Mouse (Mus musculus) layer of hippocampus, postnatal 14 days (tissue): ENCODE results near the gene Inpp5a. TPM values are rescaled to one million over a fixed set of nuclear protein-coding genes. Genes with fewer than 3 reads are reported as not detected.
A peak's percentile ranks its signal among the peaks of the same experiment; 100 is the strongest.

Experiments
- DNase-seq, 2 experiments: peaks; one replicate each; pipeline ENCODE4 v3.0.0; 2021 to 2022; ENCODE audit warnings: low spot score in 2 of 2, mixed read lengths in 1 of 2
- long read RNA-seq, 2 experiments: library from polyadenylated mRNA; stranded (forward); transcript quantifications; one replicate each; pipeline ENCODE4 v2.0.0; 2021
- total RNA-seq, 2 experiments: library from RNA; stranded (reverse); gene quantifications; 2 replicates each; pipeline ENCODE4 v1.2.3; 2021

Gene Inpp5a
- 10 to 100 TPM; 41.1 to 41.2 TPM for total RNA-seq
- long read RNA-seq, experiment 1, transcript Inpp5a-203 (16 exons, 2,826 nt) = major isoform, 37 of 47 reads
- long read RNA-seq, experiment 1, partial matches to known transcripts = 4 of 47 reads
- long read RNA-seq, experiment 1, other reads (novel, unspliced or antisense) = 4 of 47 reads
- long read RNA-seq, experiment 2, transcript Inpp5a-203 (16 exons, 2,826 nt) = major isoform, 36 of 46 reads
- long read RNA-seq, experiment 2, partial matches to known transcripts = 3 of 46 reads
- long read RNA-seq, experiment 2, other reads (novel, unspliced or antisense) = 5 of 46 reads

DNA sequence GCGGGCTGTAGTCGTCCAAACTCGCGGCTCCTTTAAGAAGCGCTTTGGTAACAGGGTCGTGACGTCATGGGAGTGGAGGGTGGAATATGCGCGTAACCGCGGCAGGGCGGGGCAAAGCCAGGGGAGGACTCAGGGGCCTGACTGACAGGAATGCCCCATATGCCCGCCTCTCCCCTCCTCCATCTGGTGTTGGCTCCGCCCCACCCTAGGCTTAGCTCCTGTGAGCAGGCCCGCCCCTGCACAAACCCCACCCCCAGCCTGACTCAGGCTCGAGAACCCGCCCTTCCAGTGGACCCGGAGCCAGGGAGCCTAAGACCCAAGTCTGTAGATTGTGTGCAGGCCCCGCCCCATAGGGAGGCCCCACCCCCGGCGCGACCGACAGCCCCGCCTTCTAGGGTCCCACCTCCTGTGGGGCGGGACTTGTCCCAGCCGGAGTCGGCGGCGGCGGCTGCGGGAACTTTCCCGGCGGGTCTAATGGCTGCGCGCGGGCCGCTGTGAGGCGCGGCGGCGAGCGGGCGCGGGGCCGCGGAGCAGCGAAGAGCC is at the start of gene Inpp5a:
TSS of gene Inpp5a (plus strand) at position 440 of the 543 bp plus-strand sequence.
- peak; percentile 96 to 99 for DNase-seq

GRCm38 (mm10) chr7:139339184-139339583 is 49.7 kb upstream of the Inpp5a start:
- no peak for DNase-seq

DNA sequence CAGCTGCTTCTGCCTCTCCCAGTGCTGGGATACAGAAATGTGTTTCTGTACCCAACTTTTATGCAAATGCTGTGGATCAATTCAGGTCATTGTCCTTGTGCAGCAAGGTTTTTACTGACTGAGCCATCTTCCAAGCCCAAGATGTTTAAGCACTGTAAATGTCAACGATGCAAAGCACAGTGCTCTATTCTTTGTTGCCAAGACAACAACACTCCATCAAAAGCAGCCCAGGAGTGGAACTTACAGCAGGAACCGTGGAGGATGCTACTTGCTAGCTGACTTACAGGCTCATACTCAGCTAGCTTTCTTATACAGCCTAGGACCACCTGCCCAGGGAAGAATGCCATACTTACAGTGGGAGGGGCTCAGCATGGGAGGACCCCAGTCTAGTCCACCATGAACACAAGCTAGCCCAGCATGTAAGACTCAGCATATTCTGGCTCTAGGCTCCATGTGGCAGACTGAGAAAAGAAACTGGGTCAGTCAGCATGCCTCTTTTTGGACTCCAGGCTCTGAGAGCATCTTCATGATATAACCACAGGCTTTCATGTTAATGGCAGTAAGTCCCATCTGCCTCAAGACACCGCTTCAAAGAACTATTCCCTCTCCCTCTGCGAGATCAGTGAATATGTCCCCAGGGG is 47.8 kb upstream of the Inpp5a start:
- DNase-seq = no peak

GRCm38 (mm10) chr7:139342809-139343208 is 46.1 kb upstream of the Inpp5a start:
- no peak for DNase-seq

- no peak for DNase-seq
These were observed 41.9 kb upstream of the Inpp5a start for GRCm38 (mm10) chr7:139347051-139347450.

GRCm38 (mm10) chr7:139350606-139351005 is 38.3 kb upstream of the Inpp5a start:
- no peak for DNase-seq

DNA sequence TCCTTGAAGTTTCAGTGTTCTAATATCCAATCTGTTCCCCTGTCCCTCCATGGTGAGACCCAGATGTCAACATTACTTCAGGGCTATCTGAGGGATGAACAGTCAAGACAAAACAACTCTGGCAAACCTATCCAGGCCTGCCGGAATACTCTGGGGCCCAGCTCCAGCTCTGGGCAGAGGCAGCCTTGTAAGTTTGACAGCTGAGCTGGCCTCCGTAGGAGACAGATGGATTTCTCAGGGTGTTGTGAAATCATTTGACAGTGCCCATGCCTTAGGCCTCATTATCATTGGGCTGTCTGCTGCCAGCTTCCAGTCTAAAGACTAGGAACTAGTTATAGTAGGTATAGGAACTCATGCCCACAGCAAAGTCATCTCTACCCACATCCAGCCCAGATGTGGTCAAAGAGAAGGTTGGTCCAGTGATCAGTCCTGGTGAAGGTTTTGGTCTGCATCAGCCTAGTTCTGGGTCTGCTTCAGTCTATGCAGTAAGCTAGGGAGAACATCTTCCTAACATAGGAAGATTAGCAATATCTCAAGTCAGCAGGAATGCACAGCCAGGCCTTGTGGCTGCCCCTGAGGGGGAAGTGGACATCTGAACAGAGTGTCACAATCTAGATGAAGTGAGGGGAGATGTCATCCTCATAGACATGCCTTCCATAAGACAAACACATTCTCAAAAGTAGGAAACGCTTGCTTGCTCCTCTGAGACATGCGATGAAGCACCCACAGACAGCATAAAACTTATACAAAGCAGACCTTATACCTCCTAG is 34.4 kb upstream of the Inpp5a start:
- no peak for DNase-seq

- no peak for DNase-seq
These were observed 31.9 kb upstream of the Inpp5a start for GRCm38 (mm10) chr7:139357043-139357442.

GRCm38 (mm10) chr7:139359906-139360305 is 29.0 kb upstream of the Inpp5a start:
- DNase-seq = no peak

GRCm38 (mm10) chr7:139360890-139361559 is 27.9 kb upstream of the Inpp5a start:
- no peak for DNase-seq

DNA sequence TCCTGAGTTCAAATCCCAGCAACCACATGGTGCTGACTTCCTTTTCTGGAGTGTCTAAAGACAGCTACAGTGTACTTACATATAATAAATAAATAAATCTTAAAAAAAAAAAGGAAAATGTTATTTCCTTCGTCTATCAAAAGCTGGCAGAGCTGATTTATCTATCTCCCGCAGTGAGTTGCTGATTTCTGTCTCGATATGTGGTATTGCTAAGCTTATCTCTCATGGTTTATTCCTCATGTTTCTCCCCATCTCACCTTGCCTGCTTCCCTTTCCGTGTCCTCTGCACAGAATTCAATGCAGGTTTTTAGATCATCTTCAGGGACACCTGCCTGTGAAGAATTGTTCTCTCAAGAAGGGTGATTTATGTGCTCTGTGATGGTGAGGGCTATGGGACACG is 27.1 kb upstream of the Inpp5a start:
- DNase-seq = no peak

- peak in 1 of 2 experiments; percentile 47 for DNase-seq
These were observed 26.4 kb upstream of the Inpp5a start for GRCm38 (mm10) chr7:139362514-139362913.

GRCm38 (mm10) chr7:139363281-139364004 is 25.5 kb upstream of the Inpp5a start:
- no peak for DNase-seq

DNA sequence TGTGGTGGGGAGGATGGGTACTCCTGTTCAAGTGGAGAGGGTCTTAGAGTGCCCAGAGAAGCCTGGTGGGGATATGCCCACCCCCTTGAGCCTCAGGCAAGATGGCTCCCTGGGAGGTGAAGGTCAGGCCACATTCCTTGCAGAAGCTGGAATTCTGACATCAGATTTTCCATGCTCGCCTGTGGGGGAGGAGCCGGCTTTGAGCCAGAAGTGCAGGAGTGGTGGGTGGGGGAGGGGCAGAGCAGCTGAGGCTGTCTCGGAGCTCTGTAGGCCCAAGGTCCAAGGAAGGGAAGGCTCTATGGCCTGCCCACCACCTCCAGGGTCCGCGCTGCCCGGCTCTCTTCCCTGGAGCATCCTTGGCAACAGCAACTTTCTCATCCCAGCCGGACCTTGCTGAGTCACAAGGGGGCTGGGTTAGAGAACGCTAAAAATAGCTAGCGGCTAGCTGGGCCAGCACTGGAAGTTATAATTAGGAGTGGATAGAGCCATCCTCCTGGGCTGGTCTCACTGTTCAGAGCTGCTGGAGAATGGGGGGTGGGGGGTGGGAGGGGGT is 24.8 kb upstream of the Inpp5a start:
- peak; percentile 21 to 32 for DNase-seq

DNA sequence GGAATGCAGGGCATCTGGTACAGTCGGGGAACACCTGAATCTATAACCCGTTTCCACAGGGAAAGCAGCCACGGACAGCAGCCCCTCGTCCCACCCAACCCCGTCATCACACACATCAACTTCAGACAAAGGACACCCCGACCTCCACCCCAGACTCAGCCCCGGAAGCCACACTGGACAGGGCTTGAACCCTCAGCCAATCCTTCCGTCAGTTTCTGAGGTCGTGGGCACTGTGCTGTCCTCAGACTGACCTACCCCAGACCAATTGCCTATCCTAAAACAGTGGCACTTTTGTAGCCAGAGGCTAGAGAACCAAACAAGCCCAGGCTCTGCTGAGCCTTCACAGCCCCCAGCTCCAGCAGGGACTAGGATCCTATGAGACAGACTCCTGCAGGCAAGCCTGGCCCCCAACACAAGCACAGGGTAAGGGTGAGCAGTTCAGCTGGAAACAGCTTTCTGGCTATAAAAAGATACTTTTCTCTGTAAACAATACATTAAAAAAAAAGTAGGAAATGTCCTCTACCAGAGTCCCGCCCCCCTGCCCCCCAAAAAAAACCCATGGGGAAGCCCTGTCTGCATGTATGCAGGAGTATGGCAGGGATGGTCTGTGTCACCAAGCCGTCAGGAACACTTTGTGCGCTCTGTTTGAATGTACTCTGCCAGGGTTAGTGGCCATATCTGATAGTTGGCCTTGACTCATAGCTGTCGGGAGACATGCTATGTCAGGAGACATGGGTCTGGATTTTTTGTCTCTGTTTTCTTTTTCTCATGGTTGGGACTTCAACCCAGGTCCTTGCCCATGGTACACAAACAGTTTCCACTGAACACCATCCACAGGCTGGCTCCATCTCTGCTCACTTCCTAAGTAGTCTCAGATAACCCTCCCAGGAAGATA is 23.7 kb upstream of the Inpp5a start:
- no peak for DNase-seq

GRCm38 (mm10) chr7:139366131-139366530 is 22.8 kb upstream of the Inpp5a start:
- DNase-seq = no peak

GRCm38 (mm10) chr7:139366549-139366948 is 22.4 kb upstream of the Inpp5a start:
- DNase-seq = no peak

DNA sequence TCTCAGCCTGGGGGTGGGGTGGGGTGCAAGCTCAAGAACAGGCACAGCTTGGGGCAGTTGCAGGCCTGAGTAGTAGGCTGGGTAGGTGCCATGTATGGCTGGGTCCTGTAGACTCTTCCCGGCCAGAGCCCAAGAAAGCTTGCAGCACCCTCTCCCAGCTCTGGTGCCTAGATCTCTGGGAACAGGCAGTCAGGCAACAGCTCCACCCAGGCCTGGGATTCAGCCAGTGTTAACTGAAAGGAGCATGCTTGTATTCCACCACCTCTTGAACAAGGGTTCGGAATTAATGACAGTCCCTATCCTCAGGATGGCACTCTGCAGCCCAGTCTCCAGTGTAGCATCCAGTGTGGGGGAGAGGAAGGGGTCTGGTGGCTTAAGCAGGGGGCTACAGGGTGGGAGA is 20.7 kb upstream of the Inpp5a start:
- DNase-seq = no peak

- peak; percentile 65 to 82 for DNase-seq
These were observed 20.1 kb upstream of the Inpp5a start for GRCm38 (mm10) chr7:139368722-139369380.
